ENCODE assay signal across 7 mouse cellular contexts in the genomic region with DNA sequence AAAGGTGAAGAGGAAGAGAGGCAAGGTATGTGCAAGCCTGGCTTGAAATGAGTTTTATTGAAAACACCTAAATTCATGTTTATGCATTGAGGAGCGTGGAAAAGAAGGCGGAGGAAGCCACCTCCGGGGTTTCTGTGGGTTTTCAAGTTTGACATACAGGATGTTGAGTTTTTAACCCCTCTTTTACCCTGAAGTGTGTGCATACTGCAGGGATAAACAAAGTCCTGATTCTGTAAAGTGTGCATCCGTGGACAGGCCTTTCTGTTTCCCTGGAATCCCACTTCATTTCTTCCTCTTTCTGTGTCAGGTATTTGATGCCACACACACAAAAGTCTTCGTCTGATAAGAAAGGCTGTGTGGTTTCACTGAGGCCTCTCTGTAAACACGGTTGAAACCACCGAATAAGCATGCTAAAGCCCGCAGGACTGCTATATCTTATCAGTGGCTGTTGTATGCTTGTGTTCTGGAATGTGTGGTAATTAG.
DNase-seq lines count a peak whose midpoint lies in the region; ATAC-seq and TF ChIP-seq lines count a peak whose summit lies in the region.

No protein-coding gene starts in this region.

- H3K4me1 ChIP-seq in megakaryocyte, embryonic 14.5 days, result peaks cover 64% of the 10 kb centered on the region
- peaks cover 8% of the 10 kb centered on the region for H3K4me1 ChIP-seq in embryonic fibroblast, embryonic 13.5 days (ENCODE audit: control insufficient read depth, insufficient read depth, low read length)
- H3K4me1 ChIP-seq in liver, embryonic 15.5 days (replicated peaks), result peaks cover 74% of the 10 kb centered on the region
- H3K4me1 ChIP-seq in cerebellum, adult 2 months (ENCODE audit: control insufficient read depth, insufficient read depth, low read length), result peaks cover 26% of the 10 kb centered on the region

- TF ChIP-seq CTCF in embryonic fibroblast, embryonic 13.5 days (IDR thresholded peaks at IDR 0.05; ENCODE audit: borderline replicate concordance, insufficient read depth, low read length), result no peak
- TF ChIP-seq CTCF in cerebellum, adult 2 months (IDR thresholded peaks at IDR 0.05; ENCODE audit: borderline replicate concordance, insufficient read depth, low read depth, low read length), result no peak

- 6% methylated on average over 8 of the region's 8 CpGs for WGBS in liver, embryonic 15.5 days (ENCODE audit: insufficient replicate concordance)
- WGBS in cerebellum, adult 2 months, result 64% methylated on average over 8 of the region's 8 CpGs

- ATAC-seq in megakaryocyte, adult 5-6 weeks (ENCODE audit: poor library complexity, severe bottlenecking), result no peak
- ATAC-seq in liver, embryonic 15.5 days (ENCODE audit: insufficient read depth), result no peak
- no peak for ATAC-seq in cerebellum, adult (ENCODE audit: insufficient number of reproducible peaks, low FRiP score, low TSS enrichment)

- TF ChIP-seq POLR2A in embryonic fibroblast, embryonic 13.5 days (IDR thresholded peaks at IDR 0.05; ENCODE audit: low read depth, low read length), result no peak
- TF ChIP-seq POLR2A in cerebellum, adult 2 months (IDR thresholded peaks at IDR 0.05; ENCODE audit: borderline replicate concordance, insufficient read depth, low read length), result no peak

- H3K27ac ChIP-seq in embryonic fibroblast, embryonic 13.5 days (ENCODE audit: insufficient read depth, low read length), result peak overlapping the region; percentile 82
- peak overlapping the region; percentile 83 for H3K27ac ChIP-seq in liver, embryonic 15.5 days (replicated peaks)
- no peak overlapping the region; the same call in 1 of the 2 replicates for H3K27ac ChIP-seq in cerebellum, adult 2 months (ENCODE audit: insufficient read depth, low read length)

- no peaks in the 10 kb centered on the region for H3K36me3 ChIP-seq in megakaryocyte, embryonic 14.5 days (replicated peaks; ENCODE audit: low read length)
- H3K36me3 ChIP-seq in liver, embryonic 15.5 days (replicated peaks), result no peaks in the 10 kb centered on the region

- no peak overlapping the region for H3K9ac ChIP-seq in liver, embryonic 15.5 days

- DNase-seq in thymus, postnatal 36 days, result peak; percentile 72 to 75
- no peak for DNase-seq in cerebellum, adult 2 months

- peak overlapping the region; percentile 69 for H3K4me3 ChIP-seq in megakaryocyte, embryonic 14.5 days (replicated peaks)
- H3K4me3 ChIP-seq in embryonic fibroblast, embryonic 13.5 days (ENCODE audit: insufficient read depth, low read length), result no peak overlapping the region
- H3K4me3 ChIP-seq in liver, embryonic 15.5 days (replicated peaks), result peak overlapping the region; percentile 69; the same call in 1 of the 2 replicates
- no peak overlapping the region for H3K4me3 ChIP-seq in cerebellum, adult 2 months (replicated peaks; ENCODE audit: insufficient read depth, low read depth, low read length)

- H3K4me2 ChIP-seq in liver, embryonic 15.5 days, result peak overlapping the region; percentile 86

- no peaks in the 10 kb centered on the region for H3K27me3 ChIP-seq in megakaryocyte, embryonic 14.5 days (replicated peaks)
- H3K27me3 ChIP-seq in liver, embryonic 15.5 days, result no peaks in the 10 kb centered on the region
- no peaks in the 10 kb centered on the region for H3K27me3 ChIP-seq in cerebellum, adult 2 months (ENCODE audit: control insufficient read depth, insufficient read depth, low read length)

- H3K9me3 ChIP-seq in megakaryocyte, embryonic 14.5 days, result no peaks in the 10 kb centered on the region
- no peaks in the 10 kb centered on the region for H3K9me3 ChIP-seq in liver, embryonic 15.5 days (replicated peaks)

Comparison
In these comparisons a context has a peak if more than half of its experiments do, and no peak if none do; other contexts are left out.
1. H3K4me3 ChIP-seq: peak in megakaryocyte, embryonic 14.5 days (single experiment) and liver, embryonic 15.5 days (single experiment); none in embryonic fibroblast, embryonic 13.5 days (single experiment) and cerebellum, adult 2 months (single experiment).
2. DNase-seq: peak in thymus, postnatal 36 days (2 of 2); none in cerebellum, adult 2 months (0 of 2).